Mouse (Mus musculus) megakaryocyte progenitor cell, adult 5-6 weeks (primary cell): ENCODE data around the gene Enox1. TPM values are rescaled to one million over a fixed set of nuclear protein-coding genes. Genes with fewer than 3 reads are reported as not detected.

Experiments used
- ATAC-seq: replicated peaks from 2 replicates; pipeline ENCODE4 v1.8.0; 2016; ENCODE audit warnings: mild to moderate bottlenecking, moderate TSS enrichment, inconsistent platforms; ENCODE audit not compliant: poor library complexity
- total RNA-seq, 2 experiments: library from RNA; stranded (forward) in 1 of 2; stranded (reverse) in 1 of 2; fragments of 157-497, 149-512 nt in 1 of 2; fragments of 200-1000 nt in 1 of 2; gene quantifications; 2 replicates each; pipeline versions ENCODE4 v1.2.3 to v1.2.4; 2015 to 2017

The Enox1 gene
- total RNA-seq, 2 experiments from 2014 or later = not detected

- ATAC-seq = no peak
Measured at GRCm38 (mm10) chr14:77195314-77196020, 38.9 kb downstream of the Enox1 start.

GRCm38 (mm10) chr14:77196246-77196645 is 39.7 kb downstream of the Enox1 start:
- no peak for ATAC-seq

DNA sequence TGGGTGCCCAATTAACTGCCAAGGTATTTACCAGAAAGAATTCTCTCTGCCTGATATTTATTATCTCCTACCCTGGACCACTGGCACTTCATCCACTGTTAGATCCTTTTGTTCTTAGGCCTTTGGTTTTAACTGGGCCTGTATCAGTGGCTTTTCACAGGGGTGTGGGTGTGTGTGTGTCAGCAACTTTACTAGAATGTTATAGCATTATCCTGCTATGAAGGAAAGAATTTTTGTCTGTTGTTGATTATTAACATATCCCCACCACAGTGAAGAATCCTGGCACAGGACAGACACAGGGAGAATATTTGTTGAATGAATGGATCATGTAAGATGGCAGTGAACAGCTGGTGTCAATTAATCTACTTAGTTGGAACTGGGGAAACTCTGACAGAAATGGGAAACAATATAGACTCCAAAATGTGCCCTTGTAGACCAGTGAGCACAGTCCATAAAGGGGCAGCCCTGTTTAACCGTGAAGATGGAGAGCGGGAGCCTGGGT is 40.9 kb downstream of the Enox1 start:
- no peak for ATAC-seq

DNA sequence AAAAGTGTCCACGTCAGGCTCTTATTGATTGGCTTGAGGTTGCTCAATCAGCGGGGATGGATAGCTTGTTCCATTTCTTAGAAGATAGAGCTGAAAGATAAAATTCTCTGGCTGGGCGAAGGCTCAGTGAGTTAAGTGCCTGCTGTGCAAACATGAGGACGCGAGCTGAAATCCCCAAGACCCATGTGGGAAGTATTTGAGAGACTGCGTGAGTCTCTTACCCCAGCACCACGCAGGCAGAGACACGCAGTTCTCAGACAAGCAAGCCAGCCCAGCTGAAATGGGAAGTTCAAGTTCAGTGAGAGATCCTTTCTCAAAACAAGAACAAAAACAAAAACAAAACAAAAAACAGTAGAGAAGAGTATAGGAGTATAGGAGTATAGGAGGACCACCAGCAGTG is 54.3 kb downstream of the Enox1 start:
- no peak for ATAC-seq

DNA sequence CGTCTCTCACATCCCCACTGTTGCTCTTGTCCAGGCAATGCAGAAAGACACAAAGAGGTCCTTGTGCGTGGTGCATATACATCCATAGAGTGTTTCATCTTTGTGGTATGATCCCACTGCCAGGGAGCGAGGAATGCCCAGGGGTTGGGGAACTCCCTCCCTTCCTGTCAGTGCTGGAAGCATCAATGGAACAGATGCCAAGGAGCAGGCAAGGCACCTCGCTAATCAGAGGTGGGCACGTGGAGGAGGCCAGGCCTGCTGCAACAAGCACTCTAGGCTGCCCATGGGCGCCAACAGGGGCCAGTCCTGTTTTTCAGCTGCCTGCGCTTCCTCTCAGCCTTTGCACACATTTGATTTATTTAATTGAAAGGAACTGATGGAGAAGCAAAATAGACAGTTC is 56.6 kb downstream of the Enox1 start:
- no peak for ATAC-seq

DNA sequence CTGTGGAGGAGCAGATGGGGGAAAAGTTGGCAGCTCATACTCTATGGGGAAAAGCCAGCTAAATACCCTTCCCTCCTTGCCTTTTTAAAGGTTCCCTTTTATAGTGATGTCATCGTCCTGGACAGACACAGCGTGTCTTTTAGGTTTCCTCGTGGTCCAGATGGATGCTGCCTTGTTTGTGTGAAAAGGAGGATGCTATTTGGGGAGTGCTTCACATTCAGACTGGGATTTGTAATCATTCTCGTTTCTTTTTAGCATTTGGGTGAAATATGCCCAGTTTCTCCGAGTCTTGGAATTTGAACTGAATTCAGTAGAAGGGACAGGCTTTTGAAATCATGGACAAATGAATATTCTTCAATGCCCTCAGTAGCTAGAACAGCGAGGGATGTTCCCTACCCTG is 58.3 kb downstream of the Enox1 start:
- ATAC-seq = no peak

GRCm38 (mm10) chr14:77225346-77225745 is 68.8 kb downstream of the Enox1 start:
- no peak for ATAC-seq

DNA sequence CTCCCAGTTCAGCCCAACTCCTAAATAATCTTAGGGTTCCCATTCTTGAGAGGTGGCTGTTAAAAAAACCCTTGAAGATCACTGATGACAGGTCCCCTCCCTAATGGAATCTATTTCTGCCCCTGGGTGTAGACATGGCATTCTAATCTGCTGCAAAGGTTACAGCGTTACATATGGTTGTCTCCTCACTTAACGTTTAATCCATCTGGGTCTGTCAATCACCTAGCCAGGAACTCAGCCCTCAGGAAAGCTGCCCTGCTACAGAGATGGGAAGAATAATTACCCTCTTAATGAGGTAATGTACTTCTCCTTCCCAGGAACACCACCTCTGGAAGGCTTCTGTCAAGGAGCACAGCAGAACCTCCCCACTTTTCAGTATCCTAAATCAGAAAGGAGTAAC is 82.2 kb downstream of the Enox1 start:
- no peak for ATAC-seq

DNA sequence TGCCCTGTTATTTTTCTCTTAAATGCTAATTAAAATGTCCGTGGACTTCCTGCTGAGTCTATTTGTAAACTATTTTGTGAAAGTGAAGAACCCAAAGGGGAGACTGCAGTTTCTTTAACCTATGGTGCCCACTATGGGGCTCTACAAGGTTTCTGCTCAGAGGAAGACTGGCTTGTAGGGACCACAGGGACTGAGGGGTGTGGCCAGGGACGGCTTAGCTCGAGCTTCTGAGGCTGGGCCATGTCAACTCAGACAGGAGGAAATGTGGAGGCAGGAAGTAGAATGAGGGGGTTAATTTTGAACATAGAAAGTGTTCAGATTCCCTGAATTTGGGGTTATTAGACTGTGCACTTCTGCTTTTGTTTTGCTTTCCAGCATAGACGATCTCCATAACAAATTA is 82.8 kb downstream of the Enox1 start:
- ATAC-seq = no peak

GRCm38 (mm10) chr14:77246977-77247376 is 90.4 kb downstream of the Enox1 start:
- no peak for ATAC-seq

GRCm38 (mm10) chr14:77248426-77248825 is 91.9 kb downstream of the Enox1 start:
- no peak for ATAC-seq

- ATAC-seq = no peak
Measured at GRCm38 (mm10) chr14:77248946-77249345, 92.4 kb downstream of the Enox1 start.

GRCm38 (mm10) chr14:77250652-77251238 is 94.2 kb downstream of the Enox1 start:
- no peak for ATAC-seq

GRCm38 (mm10) chr14:77255201-77255600 is 98.6 kb downstream of the Enox1 start:
- ATAC-seq = no peak

DNA sequence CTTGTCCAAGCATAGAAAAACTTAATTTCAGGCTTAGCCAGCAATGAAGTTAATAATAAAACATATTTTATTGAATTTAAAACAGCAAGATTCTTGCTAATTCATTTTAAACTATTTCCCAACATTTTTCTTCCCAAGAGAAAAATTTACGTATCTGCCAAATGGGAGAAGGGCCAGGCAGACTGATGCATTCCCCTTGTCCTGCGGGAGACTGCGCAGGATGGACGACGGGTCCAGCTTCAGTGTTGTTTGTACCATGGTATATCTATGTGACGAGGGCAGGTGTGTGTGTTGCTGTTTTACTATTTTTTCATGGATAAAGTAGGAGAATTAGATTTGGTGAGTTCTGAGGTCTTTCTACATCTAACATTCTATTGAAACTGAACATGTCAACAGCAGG is 99.1 kb downstream of the Enox1 start:
- ATAC-seq = no peak

DNA sequence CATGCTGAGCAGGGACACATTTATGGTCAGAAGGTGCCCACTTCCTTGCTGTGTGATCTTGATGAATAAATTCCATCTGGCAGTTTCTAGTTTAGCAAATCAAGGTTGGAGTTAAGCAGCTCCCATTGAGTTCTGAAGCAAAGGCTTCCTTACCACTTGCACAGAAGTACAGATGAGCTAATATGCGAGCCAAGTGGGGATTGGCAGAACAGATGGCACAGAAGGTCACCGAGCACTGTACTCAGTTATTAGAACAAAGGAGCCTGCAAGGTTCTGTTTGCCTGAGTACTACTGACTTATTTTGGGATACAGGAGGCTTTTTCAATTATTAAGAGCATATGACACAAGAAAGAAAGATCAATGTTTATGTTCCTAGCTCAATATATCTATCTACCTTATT is 100.4 kb downstream of the Enox1 start:
- no peak for ATAC-seq

DNA sequence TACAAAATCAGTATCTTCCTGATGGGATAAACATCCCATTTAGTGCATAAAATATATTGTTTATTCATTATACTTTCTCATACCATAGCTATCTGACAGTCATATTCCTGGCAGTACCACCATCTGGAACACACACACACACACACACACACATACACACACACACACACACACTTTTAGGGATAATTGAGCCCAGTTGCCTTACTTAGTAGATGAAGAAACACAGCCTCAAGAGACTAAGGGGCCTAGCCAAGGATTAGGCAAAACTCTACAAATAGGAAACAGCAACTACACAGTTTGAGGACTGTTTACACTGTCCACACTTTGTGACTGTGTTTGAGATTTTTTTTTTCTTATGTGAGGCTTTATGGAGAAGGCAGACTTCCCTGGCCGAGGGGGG is 100.9 kb downstream of the Enox1 start:
- ATAC-seq = no peak

GRCm38 (mm10) chr14:77258186-77258585 is 101.6 kb downstream of the Enox1 start:
- no peak for ATAC-seq

DNA sequence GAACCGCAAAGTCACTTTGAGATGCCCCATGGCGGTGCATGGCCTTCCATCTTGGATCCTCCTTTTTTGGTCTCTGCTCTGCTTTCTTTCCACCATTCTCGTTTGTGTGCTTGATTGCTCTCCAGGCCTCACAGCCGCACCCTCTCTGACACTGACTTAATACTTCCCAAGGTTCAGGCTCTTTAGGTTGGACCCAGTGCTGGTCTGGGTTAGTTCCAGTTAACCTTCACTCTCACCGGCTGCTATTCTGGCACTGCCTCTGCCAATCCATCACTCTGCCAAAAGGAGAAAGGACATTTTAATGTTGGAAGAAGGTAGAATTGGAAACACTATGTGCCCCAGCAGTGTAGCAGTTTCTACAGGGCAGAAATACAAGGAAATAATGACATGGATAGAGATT is 103.1 kb downstream of the Enox1 start:
- no peak for ATAC-seq

- ATAC-seq = no peak
Measured at GRCm38 (mm10) chr14:77260107-77260506, 103.5 kb downstream of the Enox1 start.

DNA sequence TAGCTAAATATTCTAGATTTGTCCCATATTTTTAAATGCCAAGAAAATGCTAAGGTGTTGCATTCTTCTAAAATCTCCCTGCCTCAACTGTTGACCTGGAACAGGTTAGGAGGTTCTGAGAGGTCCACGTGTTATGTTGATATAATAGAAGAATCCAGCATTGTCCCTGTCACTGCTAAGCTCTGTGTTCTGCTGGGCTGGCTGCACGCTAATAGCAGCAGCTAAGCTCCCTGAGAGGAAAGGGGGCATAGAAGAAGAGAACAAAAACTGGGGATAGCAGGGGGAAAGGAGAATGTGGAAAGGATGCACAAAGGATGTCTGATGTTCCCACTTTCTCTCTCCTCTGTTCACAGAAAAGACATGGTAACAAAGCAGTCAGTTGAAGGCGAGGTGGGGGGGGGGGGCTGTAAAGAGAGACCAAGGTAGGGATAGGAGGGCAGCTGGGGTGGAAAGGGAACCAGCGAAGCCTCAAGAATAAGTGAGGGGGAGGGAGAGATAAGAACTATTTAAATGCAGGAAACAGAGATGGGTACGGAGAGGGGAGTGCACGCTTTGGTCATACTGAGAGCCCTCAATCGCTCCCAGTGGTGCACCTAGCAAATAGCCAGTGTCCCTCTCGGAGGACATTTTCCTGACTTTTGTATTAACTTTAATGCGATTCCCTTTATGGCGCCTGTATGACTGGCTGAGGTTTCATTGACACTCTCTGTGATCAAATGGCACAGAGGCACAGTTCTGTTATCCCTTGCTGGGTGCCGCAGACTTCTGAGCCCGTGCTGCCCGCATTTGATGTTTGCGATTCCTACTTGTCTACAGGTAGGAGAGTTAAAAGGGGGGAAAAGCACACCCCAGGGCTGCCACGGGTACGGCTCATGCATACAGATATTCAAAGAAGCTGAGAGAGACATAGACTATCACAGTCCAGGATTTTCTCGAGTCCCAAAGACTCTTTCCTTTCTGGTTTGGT is 110.5 kb downstream of the Enox1 start:
- no peak for ATAC-seq
